ENCODE assay signal across 8 mouse cellular contexts in genomic region chr19:45233496-45234127, GRCm38 (mm10). TPM values are rescaled to one million over a fixed set of nuclear protein-coding genes. Genes with fewer than 3 reads are reported as not detected.
A peak's percentile ranks its signal among the peaks of the same experiment; 100 is the strongest.
DNase-seq lines count a peak whose midpoint lies in the region; ATAC-seq and TF ChIP-seq lines count a peak whose summit lies in the region.
"Had no signal": no experiment of that assay in that cellular context is flagged by ENCODE, and none has a peak within 500 bp of the region (broad histone marks: within the 10 kb centered on the region; RNA-seq: fewer than 3 reads in every experiment).

No protein-coding gene starts in this region.

- under 1% methylated on average over 60 of the region's 60 CpGs for WGBS in kidney, embryonic 16.5 days
- WGBS in embryonic facial prominence, embryonic 12.5 days, result 1% methylated on average over 58 of the region's 60 CpGs
- WGBS in hindbrain, embryonic 10.5 days, result under 1% methylated on average over 60 of the region's 60 CpGs
- WGBS in liver, postnatal 0 days (ENCODE audit: insufficient replicate concordance), result 2% methylated on average over 60 of the region's 60 CpGs

- H3K9ac ChIP-seq in kidney, embryonic 16.5 days (replicated peaks; ENCODE audit: low read length), result no peak overlapping the region
- no peak overlapping the region; the same call in 1 of the 2 replicates for H3K9ac ChIP-seq in embryonic facial prominence, embryonic 12.5 days
- H3K9ac ChIP-seq in liver, postnatal 0 days (replicated peaks), result no peak overlapping the region

- peak overlapping the region; percentile 11; the same call in 1 of the 2 replicates for H3K4me3 ChIP-seq in kidney, embryonic 16.5 days (ENCODE audit: low read length)
- 0 out of 2 replicates have a peak overlapping the region, but pooled peaks have one; percentile 10 for H3K4me3 ChIP-seq in embryonic facial prominence, embryonic 12.5 days
- peak overlapping the region; percentile 38 for H3K4me3 ChIP-seq in hindbrain, embryonic 10.5 days
- peak overlapping the region; percentile 12; the same call in 1 of the 2 replicates for H3K4me3 ChIP-seq in liver, postnatal 0 days (ENCODE audit: low read depth, low read length)

- no peak overlapping the region for H3K27ac ChIP-seq in kidney, embryonic 16.5 days (ENCODE audit: low read length)
- no peak overlapping the region for H3K27ac ChIP-seq in embryonic facial prominence, embryonic 12.5 days
- H3K27ac ChIP-seq in hindbrain, embryonic 10.5 days, result peak overlapping the region; percentile 40
- no peak overlapping the region for H3K27ac ChIP-seq in liver, postnatal 0 days (ENCODE audit: low read depth)

- peaks cover 100% of the 10 kb centered on the region for H3K27me3 ChIP-seq in kidney, embryonic 16.5 days (ENCODE audit: insufficient read depth, low read length)
- peaks cover 89% of the 10 kb centered on the region for H3K27me3 ChIP-seq in embryonic facial prominence, embryonic 12.5 days
- peaks cover 100% of the 10 kb centered on the region for H3K27me3 ChIP-seq in hindbrain, embryonic 10.5 days (ENCODE audit: insufficient read depth, poor library complexity, severe bottlenecking)
- H3K27me3 ChIP-seq in liver, postnatal 0 days (ENCODE audit: insufficient read depth, low read length), result peaks cover 100% of the 10 kb centered on the region

- no peak for ATAC-seq in kidney, embryonic 16.5 days (ENCODE audit: low FRiP score, low TSS enrichment)
- no peak for ATAC-seq in embryonic facial prominence, embryonic 12.5 days (ENCODE audit: insufficient number of reproducible peaks, insufficient read depth, low FRiP score, low TSS enrichment)
- no peak for ATAC-seq in liver, postnatal 0 days

- no peak for DNase-seq in kidney, adult 8-10 months
- peak; percentile 58 for DNase-seq in hindbrain, embryonic 10.5 days (ENCODE audit: low spot score)
- DNase-seq in liver, postnatal 0 days, result no peak
- DNase-seq in cerebellum, adult 11 months, result no peak
- no peak for DNase-seq in left cerebral cortex, adult 8-10 months (ENCODE audit: low spot score in 2 of 2)
- DNase-seq: layer of hippocampus, postnatal 36 days had no signal

- H3K4me2 ChIP-seq in kidney, embryonic 16.5 days (replicated peaks; ENCODE audit: low read depth, low read length), result 0 out of 2 replicates have a peak overlapping the region, but pooled peaks have one; percentile 13
- no peak overlapping the region; the same call in 1 of the 2 replicates for H3K4me2 ChIP-seq in embryonic facial prominence, embryonic 12.5 days (replicated peaks)
- H3K4me2 ChIP-seq in liver, postnatal 0 days (ENCODE audit: low read depth, low read length), result no peak overlapping the region

- H3K4me1 ChIP-seq in kidney, embryonic 16.5 days (ENCODE audit: insufficient read depth, low read length), result peaks cover 44% of the 10 kb centered on the region
- H3K4me1 ChIP-seq in embryonic facial prominence, embryonic 12.5 days, result peaks cover 18% of the 10 kb centered on the region
- peaks cover 65% of the 10 kb centered on the region for H3K4me1 ChIP-seq in hindbrain, embryonic 10.5 days (replicated peaks)
- peaks cover 17% of the 10 kb centered on the region for H3K4me1 ChIP-seq in liver, postnatal 0 days (ENCODE audit: insufficient read depth)

- no peaks in the 10 kb centered on the region for H3K36me3 ChIP-seq in kidney, embryonic 16.5 days (ENCODE audit: insufficient read depth, low read length)
- H3K36me3 ChIP-seq in embryonic facial prominence, embryonic 12.5 days, result no peaks in the 10 kb centered on the region
- H3K36me3 ChIP-seq in hindbrain, embryonic 10.5 days, result no peaks in the 10 kb centered on the region
- no peaks in the 10 kb centered on the region for H3K36me3 ChIP-seq in liver, postnatal 0 days (replicated peaks; ENCODE audit: insufficient read depth, low read length)

- H3K9me3 ChIP-seq in kidney, embryonic 16.5 days (ENCODE audit: low read length), result no peaks in the 10 kb centered on the region
- H3K9me3 ChIP-seq in embryonic facial prominence, embryonic 12.5 days, result no peaks in the 10 kb centered on the region
- H3K9me3 ChIP-seq in hindbrain, embryonic 10.5 days, result no peaks in the 10 kb centered on the region
- no peaks in the 10 kb centered on the region for H3K9me3 ChIP-seq in liver, postnatal 0 days (ENCODE audit: low read length)

- TF ChIP-seq CTCF in liver, postnatal 0 days (IDR thresholded peaks at IDR 0.05; ENCODE audit: low read depth), result no peak

- TF ChIP-seq EP300 in liver, postnatal 0 days (IDR thresholded peaks at IDR 0.05; ENCODE audit: low read depth), result no peak

RNA-seq across cellular contexts. Expression of gene Lbx1, which starts 2.0 kb away (rescaled TPM):
- polyA plus RNA-seq in kidney, embryonic 16.5 days (2015; fragmentation: Nextera tagmentation; extraction: Ambion mirVana), result not detected in 2 replicates
- polyA plus RNA-seq in embryonic facial prominence, embryonic 12.5 days (2016; fragmentation: Nextera tagmentation; extraction: Ambion mirVana), result 0.64 and 1.2 TPM in 2 replicates
- 1.4 and 8.9 TPM in 2 replicates for polyA plus RNA-seq in hindbrain, embryonic 10.5 days (2016; fragmentation: Nextera tagmentation; extraction: Ambion mirVana)
- polyA plus RNA-seq in liver, postnatal 0 days (2015; fragmentation: Nextera tagmentation; extraction: Ambion mirVana), result 0.04 TPM in 1 of 2 replicates, not detected in the other
- total RNA-seq in left cerebral cortex, adult 8-10 months (2022), result not detected
- total RNA-seq: layer of hippocampus, postnatal 36 days had no signal
